Mouse (Mus musculus) forebrain, embryonic 14.5 days (tissue): Measurements from ENCODE around the gene Dact3. TPM values are rescaled to one million over a fixed set of nuclear protein-coding genes. Genes with fewer than 3 reads are reported as not detected.

Experiments
- ATAC-seq: fragments of 200-750 bp; cut with Nextera tagmentation; 2 replicates; pipeline ENCODE4 v1.8.0; 2017; ENCODE audit warnings: mild to moderate bottlenecking, moderate library complexity
- DNase-seq: peaks from one replicate; pipeline ENCODE4 v3.0.0-alpha.2; 2015; ENCODE audit warnings: low spot score
- H3K27ac ChIP-seq: fragments of 300-500 bp; sonication (generic); 2 replicates; pipeline ENCODE4 v1.5.1; 2014; ENCODE audit warnings: low read depth, mild to moderate bottlenecking, control low read depth, low read length, moderate library complexity
- H3K27me3 ChIP-seq: fragments of 300-500 bp; sonication (generic); replicated peaks from 2 replicates; pipeline ENCODE4 v1.6.1; 2014; ENCODE audit warnings: low read length, control low read depth, mixed read lengths; ENCODE audit not compliant: control insufficient read depth, insufficient read depth
- H3K36me3 ChIP-seq: fragments of 300-500 bp; sonication (generic); 2 replicates; pipeline ENCODE4 v1.6.1; 2014; ENCODE audit warnings: low read length, control low read depth; ENCODE audit not compliant: control insufficient read depth, insufficient read depth
- H3K4me1 ChIP-seq: fragments of 300-500 bp; sonication (generic); 2 replicates; pipeline ENCODE4 v1.6.1; 2014; ENCODE audit warnings: antibody characterized with exemption, low read length, control low read depth; ENCODE audit not compliant: control insufficient read depth, insufficient read depth
- H3K4me2 ChIP-seq: fragments of 300-500 bp; sonication (generic); 2 replicates; pipeline ENCODE4 v1.6.1; 2014; ENCODE audit warnings: mild to moderate bottlenecking, control low read depth, low read length
- H3K4me3 ChIP-seq: fragments of 300-500 bp; sonication (generic); 2 replicates; pipeline ENCODE4 v1.5.1; 2014; ENCODE audit warnings: low read depth, low read length, control low read depth
- H3K9ac ChIP-seq: fragments of 300-500 bp; sonication (generic); 2 replicates; pipeline ENCODE4 v1.6.1; 2014; ENCODE audit warnings: mild to moderate bottlenecking, low read length, control low read depth, moderate library complexity
- H3K9me3 ChIP-seq: fragments of 300-500 bp; sonication (generic); replicated peaks from 2 replicates; pipeline ENCODE4 v1.6.1; 2016; ENCODE audit warnings: low read length, control low read depth, mixed read lengths; ENCODE audit not compliant: control insufficient read depth
- WGBS: fragments of 180-500 bp; shearing (Covaris S2); extraction: QIAGEN DNeasy Blood & Tissue Kit; methylation state at CpG from one replicate; pipeline ENCODE4 v1.1.7; 2014; 5-methylcytosine and 5-hydroxymethylcytosine counted together
- polyA plus RNA-seq: library from polyadenylated mRNA; unstranded; fragments of >200 nt; fragmentation: Nextera tagmentation; extraction: Ambion mirVana; gene quantifications from 2 replicates; pipeline ENCODE4 v1.2.1, GENCODE M21; 2014

Gene Dact3
- polyA plus RNA-seq, 1 experiment from 2014 or later, result 4.4 TPM

- no peaks in the 10 kb centered on the region for H3K27me3 ChIP-seq
- no peak overlapping the region for H3K9ac ChIP-seq
- 15% methylated on average over 14 of the region's 14 CpGs for WGBS
- DNase-seq (peak; percentile 95), ATAC-seq (peak; percentile 75)
- no peaks in the 10 kb centered on the region for H3K9me3 ChIP-seq
- no peak overlapping the region for H3K4me3 ChIP-seq
- H3K36me3 ChIP-seq, result no peaks in the 10 kb centered on the region
- no peak overlapping the region for H3K4me2 ChIP-seq
- 0 out of 2 replicates have a peak overlapping the region, but pooled peaks have one; percentile 35 for H3K27ac ChIP-seq
- H3K4me1 ChIP-seq, result peaks cover 2% of the 10 kb centered on the region; the same call in 1 of the 2 replicates
Measured at GRCm38 (mm10) chr7:16931968-16932627, 57.0 kb downstream of the Dact3 start.

- Histone ChIP-seq H3K4me1 (peaks cover 4% of the 10 kb centered on the region; the same call in 1 of the 2 replicates), H3K9me3 (no peaks in the 10 kb centered on the region), H3K4me2 (0 out of 2 replicates have a peak overlapping the region, but pooled peaks have one; percentile 1), H3K27ac (peak overlapping the region; percentile 2), H3K36me3 (no peaks in the 10 kb centered on the region), H3K27me3 (no peaks in the 10 kb centered on the region), H3K4me3 (no peak overlapping the region), H3K9ac (no peak overlapping the region)
- peak; percentile 91 for DNase-seq
- ATAC-seq, result peak; percentile 58
- 34% methylated on average over 14 of the region's 14 CpGs for WGBS
Measured at GRCm38 (mm10) chr7:16932704-16933577, 57.8 kb downstream of the Dact3 start.

Other genes with a start within 250 kb of the Dact3 start
- gene Ceacam15, start 199.6 kb upstream of the Dact3 start, polyA plus RNA-seq, result not detected in 2 replicates
- not detected in 2 replicates for gene Ceacam9, start 153.4 kb upstream of the Dact3 start, polyA plus RNA-seq
- 453 and 484 TPM in 2 replicates for gene Ap2s1, start 136.9 kb upstream of the Dact3 start, polyA plus RNA-seq
- gene Slc1a5, start 94.0 kb upstream of the Dact3 start, polyA plus RNA-seq, result 7.0 and 7.4 TPM in 2 replicates
- 175 and 186 TPM in 2 replicates for gene Strn4, start 59.4 kb upstream of the Dact3 start, polyA plus RNA-seq
- 26.4 and 30.3 TPM in 2 replicates for gene Fkrp, start 58.6 kb upstream of the Dact3 start, polyA plus RNA-seq
- gene Prkd2, start 32.4 kb upstream of the Dact3 start, polyA plus RNA-seq, result 4.5 and 6.7 TPM in 2 replicates
- gene Gng8, start 16.5 kb downstream of the Dact3 start, polyA plus RNA-seq, result 9.8 and 11.0 TPM in 2 replicates
- gene Ptgir, start 31.2 kb downstream of the Dact3 start, polyA plus RNA-seq, result 0.12 and 0.22 TPM in 2 replicates
- gene Calm3, start 48.8 kb downstream of the Dact3 start, polyA plus RNA-seq, result 473 and 491 TPM in 2 replicates
- gene Pnmal2, start 69.4 kb downstream of the Dact3 start, polyA plus RNA-seq, result 48.1 and 63.2 TPM in 2 replicates
- gene Pnmal1, start 84.4 kb downstream of the Dact3 start, polyA plus RNA-seq, result 55.5 and 61.9 TPM in 2 replicates
- 3.8 and 3.9 TPM in 2 replicates for gene Gm42372, start 107.8 kb downstream of the Dact3 start, polyA plus RNA-seq
- gene Ccdc8, start 117.4 kb downstream of the Dact3 start, polyA plus RNA-seq, result 3.4 and 3.7 TPM in 2 replicates
- gene Ppp5c, start 152.6 kb downstream of the Dact3 start, polyA plus RNA-seq, result 112 and 115 TPM in 2 replicates
- gene Hif3a, start 187.1 kb downstream of the Dact3 start, polyA plus RNA-seq, result 2.8 and 5.7 TPM in 2 replicates
- gene Psg16, start 198.7 kb downstream of the Dact3 start, polyA plus RNA-seq, result 1.6 and 2.1 TPM in 2 replicates